ENCODE assay signal across 20 mouse cellular contexts in the genomic region with DNA sequence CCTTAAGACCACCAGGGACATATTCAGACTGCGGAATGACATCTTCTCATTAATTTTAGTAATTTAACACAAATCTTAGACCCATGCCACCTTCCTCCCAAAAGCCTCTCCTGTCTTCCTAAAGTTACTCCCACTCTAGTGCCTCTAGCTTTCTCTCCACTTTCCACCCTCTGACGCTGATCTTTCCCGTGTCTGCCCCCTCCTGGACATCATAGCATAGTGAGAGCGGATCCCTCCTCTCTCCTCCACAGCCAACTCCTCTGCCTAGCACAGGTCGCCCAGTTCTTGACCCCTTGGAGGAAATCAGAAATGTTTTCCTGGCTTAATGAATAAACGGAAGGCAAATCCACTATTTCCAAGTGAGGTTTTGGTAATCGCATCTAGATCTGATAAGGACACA.
DNase-seq lines count a peak whose midpoint lies in the region; ATAC-seq and TF ChIP-seq lines count a peak whose summit lies in the region.
"Had no signal": no experiment of that assay in that cellular context is flagged by ENCODE, and none has a peak within 500 bp of the region (broad histone marks: within the 10 kb centered on the region; RNA-seq: fewer than 3 reads in every experiment).

No protein-coding gene starts in this region.

- H3K9ac ChIP-seq in kidney, postnatal 0 days (ENCODE audit: low read depth, low read length) = no peak overlapping the region

- peak; percentile 8 for DNase-seq in kidney, postnatal 0 days (ENCODE audit: low spot score)
- no peak for DNase-seq in kidney, adult 9 months
- peak; percentile 8 for DNase-seq in retina, postnatal 1 day
- no peak for DNase-seq in retina, embryonic 14.5 days (ENCODE audit: low spot score)
- no peak for DNase-seq in brain, embryonic 14.5 days (ENCODE audit: low read depth)
- DNase-seq in spleen, adult 18-20 months = no peak
- DNase-seq in spleen, postnatal 4 days (ENCODE audit: low spot score in 2 of 2) = no peak
- DNase-seq: adrenal gland, adult 2 months; cerebellum, adult 18-20 months; gastrocnemius, postnatal 10 days; heart, postnatal 14 days; kidney, postnatal 14 days; layer of hippocampus, adult 9-11 months; lung, postnatal 14 days; right cerebral cortex, postnatal 14 days had no signal

- no peaks in the 10 kb centered on the region for H3K4me1 ChIP-seq in kidney, postnatal 0 days (replicated peaks; ENCODE audit: insufficient read depth, low read length)
- H3K4me1 ChIP-seq: heart, embryonic 10.5 days had no signal

- no peak overlapping the region for H3K4me3 ChIP-seq in kidney, postnatal 0 days (replicated peaks; ENCODE audit: low read depth, low read length)
- H3K4me3 ChIP-seq: erythroblast, embryonic 14.5 days; heart, embryonic 10.5 days; midbrain, embryonic 10.5 days had no signal

- no peak for TF ChIP-seq POLR2A in brain, embryonic 14.5 days (IDR thresholded peaks at IDR 0.05; ENCODE audit: borderline replicate concordance, extremely low read depth, insufficient read depth, insufficient read length, poor library complexity, severe bottlenecking)

- H3K36me3 ChIP-seq in kidney, postnatal 0 days (ENCODE audit: insufficient read depth, low read length) = no peaks in the 10 kb centered on the region
- H3K36me3 ChIP-seq: heart, embryonic 10.5 days; midbrain, embryonic 10.5 days had no signal

- H3K27me3 ChIP-seq in kidney, postnatal 0 days (ENCODE audit: insufficient read depth, low read length) = no peaks in the 10 kb centered on the region

- H3K4me2 ChIP-seq in kidney, postnatal 0 days (ENCODE audit: low read length) = no peak overlapping the region

- no peak for ATAC-seq in kidney, postnatal 0 days (replicated peaks; ENCODE audit: low FRiP score, low read depth)
- no peak for ATAC-seq in inflammation-experienced regulatory T-cells, adult 6 months
- ATAC-seq: forebrain, embryonic 16.5 days had no signal

- no peaks in the 10 kb centered on the region for H3K9me3 ChIP-seq in kidney, postnatal 0 days (replicated peaks; ENCODE audit: low read length)
- H3K9me3 ChIP-seq: heart, embryonic 10.5 days; midbrain, embryonic 10.5 days had no signal

- H3K27ac ChIP-seq in kidney, postnatal 0 days = no peak overlapping the region
- H3K27ac ChIP-seq: heart, embryonic 10.5 days; midbrain, embryonic 10.5 days had no signal

- WGBS in kidney, postnatal 0 days = 58% methylated on average over 7 of the region's 7 CpGs

- peak; percentile 49; the same call in 1 of the 2 replicates for TF ChIP-seq CTCF in kidney, postnatal 0 days (IDR thresholded peaks at IDR 0.05; ENCODE audit: low read depth)
- peak; percentile 33; the same call in 1 of the 2 replicates for TF ChIP-seq CTCF in brain, embryonic 14.5 days (IDR thresholded peaks at IDR 0.05; ENCODE audit: borderline replicate concordance, extremely low read depth, insufficient read depth, insufficient read length)

Comparison
In these comparisons a context has a peak if more than half of its experiments do, and no peak if none do; other contexts are left out.
1. DNase-seq: peak in kidney, postnatal 0 days (single experiment) and retina, postnatal 1 day (single experiment); none in kidney, adult 9 months (single experiment), retina, embryonic 14.5 days (single experiment), brain, embryonic 14.5 days (single experiment), spleen, adult 18-20 months (0 of 2) and spleen, postnatal 4 days (0 of 2).